Mouse (Mus musculus) liver, adult 2 months (tissue): ENCODE results near the gene E2f4.
"Not testable (repeated sequence)": the region's sequence is repeated elsewhere in the genome, so short reads cannot be mapped to it uniquely, and the experiment has no call there.

Experiments
- CTCF ChIP-seq: fragments of 200-500 bp; IDR thresholded peaks from 2 replicates; pipeline ENCODE4 v1.5.1; 2011; ENCODE audit warnings: low read depth, low read length, control low read depth
- POLR2A ChIP-seq: fragments of 200-500 bp; IDR thresholded peaks from 2 replicates; pipeline ENCODE4 v1.6.1; 2011; ENCODE audit warnings: low read length, control low read depth; ENCODE audit not compliant: insufficient read depth; ENCODE audit errors: extremely low read depth

- not testable (repeated sequence) for TF ChIP-seq CTCF, POLR2A
These were observed 5.7 kb upstream of the E2f4 start for GRCm38 (mm10) chr8:105291802-105292201.
